Mouse (Mus musculus) kidney, adult 2 months (tissue): ENCODE data around the gene Olfr878.

Source experiments
- CTCF ChIP-seq: fragments of 200-500 bp; conservative IDR thresholded peaks from 2 replicates; pipeline ENCODE4 v1.5.1; 2011; ENCODE audit warnings: low read depth, mild to moderate bottlenecking, control low read depth, low read length, moderate library complexity, mixed read lengths; ENCODE audit not compliant: insufficient read depth, insufficient read length
- POLR2A ChIP-seq: fragments of 200-500 bp; IDR thresholded peaks from one replicate; pipeline ENCODE4 v1.6.1; 2011; ENCODE audit warnings: low read depth, low read length, control low read depth

- no peak for TF ChIP-seq CTCF
- TF ChIP-seq POLR2A: no peak
Measured at GRCm38 (mm10) chr9:37871536-37871935, 46.1 kb upstream of the Olfr878 start.
